Mouse (Mus musculus): ENCODE measurements at regions not wholly inside any gene's neighbourhood (a gene's known extent, or its start where the extent isn't known, plus 50 kb on each side); places are given as distances from the start of the nearest gene placed in this dataset.

- Histone ChIP-seq H3K36me3 (ENCODE audit: control insufficient read depth in 1 of 2, insufficient read depth in 2 of 2, low read length in 2 of 2) (no peaks in the 10 kb centered on the region), H3K4me1 (ENCODE audit: control insufficient read depth in 1 of 2, insufficient read depth in 2 of 2, low read length in 2 of 2) (no peaks in the 10 kb centered on the region), H3K27me3 (ENCODE audit: control insufficient read depth in 1 of 2, insufficient read depth in 2 of 2, low read length in 2 of 2) (no peaks in the 10 kb centered on the region), H3K4me3 (ENCODE audit: control insufficient read depth in 1 of 2, insufficient read depth in 1 of 2, low read depth in 2 of 2, low read length in 2 of 2) (no peak overlapping the region), H3K9ac (ENCODE audit: control insufficient read depth, low read depth, low read length, poor library complexity, severe bottlenecking) (no peak overlapping the region), H3K9me3 (replicated peaks; ENCODE audit: insufficient read depth, low read length) (no peaks in the 10 kb centered on the region), H3K27ac (ENCODE audit: control insufficient read depth, low read depth, low read length) (no peak overlapping the region), H3K79me2 (ENCODE audit: control insufficient read depth, insufficient read depth, low read length, poor library complexity) (no peaks in the 10 kb centered on the region)
- no peak for TF ChIP-seq ZMIZ1 (IDR thresholded peaks at IDR 0.05; ENCODE audit: low read depth, low read length)
- no peak for TF ChIP-seq MXI1 (IDR thresholded peaks at IDR 0.05; ENCODE audit: low read depth, low read length)
- no peak for TF ChIP-seq ZNF384 (IDR thresholded peaks at IDR 0.05; ENCODE audit: low read depth, low read length)
- no peak for TF ChIP-seq MYC (IDR thresholded peaks at IDR 0.05; ENCODE audit: low read depth, low read length)
- no peak for TF ChIP-seq MAFK (IDR thresholded peaks at IDR 0.05; ENCODE audit: borderline replicate concordance, low read depth, low read length)
- no peak for TF ChIP-seq CHD2 (IDR thresholded peaks at IDR 0.05; ENCODE audit: low read length)
- TF ChIP-seq GATA1 (IDR thresholded peaks at IDR 0.05; ENCODE audit: low read depth, low read length) = no peak
- no peak for TF ChIP-seq JUND (IDR thresholded peaks at IDR 0.05; ENCODE audit: low read depth, low read length)
- TF ChIP-seq MAX (IDR thresholded peaks at IDR 0.05; ENCODE audit: low read length) = no peak
- TF ChIP-seq NRF1 (IDR thresholded peaks at IDR 0.05; ENCODE audit: insufficient read depth, low read depth, low read length, poor library complexity, severe bottlenecking) = no peak
- TF ChIP-seq USF2 (IDR thresholded peaks at IDR 0.05; ENCODE audit: borderline replicate concordance in 1 of 2, insufficient read depth in 1 of 2, low read depth in 1 of 2, low read length in 2 of 2) = no peak
- TF ChIP-seq TCF12 (IDR thresholded peaks at IDR 0.05; ENCODE audit: low read depth, low read length) = no peak
- TF ChIP-seq POLR2AphosphoS5 (IDR thresholded peaks at IDR 0.05; ENCODE audit: borderline replicate concordance, low read depth, low read length) = no peak
- no peak for TF ChIP-seq ZC3H11A (IDR thresholded peaks at IDR 0.05; ENCODE audit: low read depth, low read length)
- TF ChIP-seq MYB (IDR thresholded peaks at IDR 0.05; ENCODE audit: low read depth, low read length) = no peak
- no peak for TF ChIP-seq TBP (IDR thresholded peaks at IDR 0.05; ENCODE audit: low read depth, low read length)
- no peak for DNase-seq (ENCODE audit: low read depth, low spot score)
Measured at GRCm38 (mm10) chr14:58446776-58447354, 376.5 kb downstream of the Fgf9 start.

GRCm38 (mm10) chr14:58444496-58444895, 374.1 kb downstream of the Fgf9 start:
- Histone ChIP-seq H3K4me3 (ENCODE audit: control insufficient read depth in 1 of 2, insufficient read depth in 1 of 2, low read depth in 2 of 2, low read length in 2 of 2) (no peak overlapping the region), H3K9me3 (replicated peaks; ENCODE audit: insufficient read depth, low read length) (no peaks in the 10 kb centered on the region), H3K4me1 (ENCODE audit: control insufficient read depth in 1 of 2, insufficient read depth in 2 of 2, low read length in 2 of 2) (no peaks in the 10 kb centered on the region), H3K79me2 (ENCODE audit: control insufficient read depth, insufficient read depth, low read length, poor library complexity) (no peaks in the 10 kb centered on the region), H3K36me3 (ENCODE audit: control insufficient read depth in 1 of 2, insufficient read depth in 2 of 2, low read length in 2 of 2) (no peaks in the 10 kb centered on the region), H3K9ac (ENCODE audit: control insufficient read depth, low read depth, low read length, poor library complexity, severe bottlenecking) (no peak overlapping the region), H3K27me3 (ENCODE audit: control insufficient read depth in 1 of 2, insufficient read depth in 2 of 2, low read length in 2 of 2) (no peaks in the 10 kb centered on the region), H3K27ac (ENCODE audit: control insufficient read depth, low read depth, low read length) (no peak overlapping the region)
- DNase-seq (ENCODE audit: low read depth, low spot score) = no peak
- TF ChIP-seq HCFC1 (IDR thresholded peaks at IDR 0.05; ENCODE audit: low read depth, low read length) = no peak
- no peak for TF ChIP-seq MEF2A (IDR thresholded peaks at IDR 0.05; ENCODE audit: extremely low read depth, insufficient replicate concordance, low read depth, low read length, poor library complexity, severe bottlenecking)

Data from MEL (cell line).